9 mouse cellular contexts compared by ENCODE assay signal in genomic region chr9:99846820-99847219, GRCm38 (mm10). TPM values are rescaled to one million over a fixed set of nuclear protein-coding genes. Genes with fewer than 3 reads are reported as not detected.
A peak's percentile ranks its signal among the peaks of the same experiment; 100 is the strongest.
DNase-seq lines count a peak whose midpoint lies in the region; ATAC-seq lines count a peak whose summit lies in the region.
"Had no signal": no experiment of that assay in that cellular context is flagged by ENCODE, and none has a peak within 500 bp of the region (broad histone marks: within the 10 kb centered on the region; RNA-seq: fewer than 3 reads in every experiment).

No protein-coding gene starts in this region.

- peaks cover 51% of the 10 kb centered on the region for H3K27me3 ChIP-seq in forebrain, embryonic 10.5 days (ENCODE audit: poor library complexity, severe bottlenecking)
- peaks cover 8% of the 10 kb centered on the region for H3K27me3 ChIP-seq in forebrain, embryonic 15.5 days

- no peak; the same call in 1 of the 2 replicates for ATAC-seq in forebrain, embryonic 15.5 days (replicated peaks)
- peak; percentile 66; the same call in 1 of the 2 replicates for ATAC-seq in common myeloid progenitor, adult 5-6 weeks (replicated peaks; ENCODE audit: low read depth, poor library complexity, severe bottlenecking)

- no peaks in the 10 kb centered on the region for H3K36me3 ChIP-seq in forebrain, embryonic 10.5 days (replicated peaks)
- no peaks in the 10 kb centered on the region for H3K36me3 ChIP-seq in forebrain, embryonic 15.5 days

- H3K9ac ChIP-seq in forebrain, embryonic 15.5 days (replicated peaks), result no peak overlapping the region

- H3K27ac ChIP-seq in forebrain, embryonic 10.5 days, result no peak overlapping the region
- no peak overlapping the region for H3K27ac ChIP-seq in forebrain, embryonic 15.5 days (replicated peaks)
- H3K27ac ChIP-seq: macrophage had no signal

- peak; percentile 81 for DNase-seq in forebrain, embryonic 10.5 days (ENCODE audit: extremely low spot score, low spot score)
- peak; percentile 31 for DNase-seq in WW6 (ENCODE audit: low read depth, low spot score)
- DNase-seq in gastrocnemius, postnatal 4 days (ENCODE audit: low spot score in 2 of 2), result peak; percentile 33 to 67
- DNase-seq in layer of hippocampus, adult 8-10 months (ENCODE audit: low spot score in 2 of 2), result peak; percentile 15 to 78
- peak; percentile 84 for DNase-seq in lung, postnatal 14 days
- peak; percentile 37 to 79 for DNase-seq in spleen, postnatal 4 days (ENCODE audit: low spot score in 2 of 2)

- WGBS in forebrain, embryonic 10.5 days, result 3% methylated on average over 4 of the region's 4 CpGs
- 2% methylated on average over 4 of the region's 4 CpGs for WGBS in forebrain, embryonic 15.5 days

- H3K9me3 ChIP-seq in forebrain, embryonic 10.5 days, result no peaks in the 10 kb centered on the region
- no peaks in the 10 kb centered on the region for H3K9me3 ChIP-seq in forebrain, embryonic 15.5 days

- H3K4me3 ChIP-seq in forebrain, embryonic 10.5 days, result no peak overlapping the region
- no peak overlapping the region for H3K4me3 ChIP-seq in forebrain, embryonic 15.5 days

- peaks cover 8% of the 10 kb centered on the region for H3K4me1 ChIP-seq in forebrain, embryonic 10.5 days
- peaks cover 4% of the 10 kb centered on the region; the same call in 1 of the 2 replicates for H3K4me1 ChIP-seq in forebrain, embryonic 15.5 days

- H3K4me2 ChIP-seq in forebrain, embryonic 15.5 days (replicated peaks), result no peak overlapping the region

RNA-seq across cellular contexts. Expression of gene Sox14, which starts 29.1 kb away (rescaled TPM):
- polyA plus RNA-seq in forebrain, embryonic 10.5 days (2016; fragmentation: Nextera tagmentation; extraction: Ambion mirVana), result 1.4 and 2.1 TPM in 2 replicates
- polyA plus RNA-seq in forebrain, embryonic 15.5 days (2015; fragmentation: Nextera tagmentation; extraction: Ambion mirVana), result 0.98 and 4.9 TPM in 2 replicates
- not detected in 2 replicates for total RNA-seq in common myeloid progenitor, adult 5-6 weeks (2017)
- total RNA-seq in gastrocnemius, postnatal 4 days (2021), result not detected
- not detected for total RNA-seq in layer of hippocampus, adult 8-10 months (2022)
- polyA plus RNA-seq: macrophage had no signal

Comparison
In these comparisons a context has a peak if more than half of its experiments do, and no peak if none do; other contexts are left out.
1. DNase-seq: peak in every context shown above with its lines; median percentile 84 in lung, postnatal 14 days; 81 in forebrain, embryonic 10.5 days; 58 in spleen, postnatal 4 days; 50 in gastrocnemius, postnatal 4 days; 46 in layer of hippocampus, adult 8-10 months; 31 in WW6.